Mouse (Mus musculus) ovary, adult 10 weeks (tissue): ENCODE data around the gene Sos1. TPM values are rescaled to one million over a fixed set of nuclear protein-coding genes. Genes with fewer than 3 reads are reported as not detected.

Source experiments
- polyA plus RNA-seq: library from polyadenylated mRNA; stranded (reverse); fragments of 350-450 nt; fragmentation: Illumina TruSeq; extraction: RNeasy Lipid Tissue Mini Kit (QIAGEN cat#74804); gene quantifications from one replicate; pipeline ENCODE4 v1.2.3, GENCODE M21; 2014

Sos1 gene
- polyA plus RNA-seq = 68.0 TPM

DNA sequence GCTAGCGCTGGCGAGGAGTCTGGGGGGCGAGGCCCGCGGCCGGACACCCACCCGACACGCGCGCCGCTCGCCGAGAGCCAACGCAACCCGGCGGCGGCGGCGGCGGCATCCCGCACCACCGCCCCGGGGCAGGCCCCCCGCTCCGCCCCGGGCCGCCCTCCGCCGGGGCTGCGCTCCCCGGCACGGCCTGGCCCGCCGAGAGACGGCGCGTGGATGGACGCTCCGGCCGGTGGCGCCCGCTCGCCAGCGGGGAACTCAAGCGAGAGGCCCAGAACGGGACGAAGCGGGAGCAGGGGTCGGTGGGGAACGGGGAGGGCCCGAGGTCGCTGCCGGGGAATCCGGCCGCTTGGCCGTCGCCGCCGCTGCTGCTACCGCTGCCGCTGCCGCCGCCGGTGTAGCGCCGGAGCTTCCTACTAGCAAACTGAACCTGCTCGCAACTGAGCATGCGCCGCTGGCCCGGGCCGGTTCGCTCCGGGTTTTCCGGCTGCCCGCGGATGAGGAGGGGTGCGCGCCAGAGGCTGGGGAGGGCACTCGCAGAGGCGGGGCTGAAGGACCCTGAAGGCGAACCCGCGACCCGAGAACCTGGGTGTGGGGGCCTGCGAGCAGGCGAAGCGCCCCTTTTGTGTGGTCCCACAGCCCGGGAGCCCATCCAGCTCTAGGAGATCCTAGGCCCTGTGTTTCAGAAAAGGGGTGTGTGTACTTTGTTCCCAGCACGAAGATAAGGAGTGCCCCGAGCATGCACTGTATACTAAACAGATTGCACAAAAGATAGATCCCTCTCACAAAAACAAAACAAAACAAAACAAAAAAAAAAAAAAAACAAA is at the start of gene Sos1:
Gene Sos1, minus strand, starts transcription at position 423 of the 824 bp plus-strand sequence.

DNA sequence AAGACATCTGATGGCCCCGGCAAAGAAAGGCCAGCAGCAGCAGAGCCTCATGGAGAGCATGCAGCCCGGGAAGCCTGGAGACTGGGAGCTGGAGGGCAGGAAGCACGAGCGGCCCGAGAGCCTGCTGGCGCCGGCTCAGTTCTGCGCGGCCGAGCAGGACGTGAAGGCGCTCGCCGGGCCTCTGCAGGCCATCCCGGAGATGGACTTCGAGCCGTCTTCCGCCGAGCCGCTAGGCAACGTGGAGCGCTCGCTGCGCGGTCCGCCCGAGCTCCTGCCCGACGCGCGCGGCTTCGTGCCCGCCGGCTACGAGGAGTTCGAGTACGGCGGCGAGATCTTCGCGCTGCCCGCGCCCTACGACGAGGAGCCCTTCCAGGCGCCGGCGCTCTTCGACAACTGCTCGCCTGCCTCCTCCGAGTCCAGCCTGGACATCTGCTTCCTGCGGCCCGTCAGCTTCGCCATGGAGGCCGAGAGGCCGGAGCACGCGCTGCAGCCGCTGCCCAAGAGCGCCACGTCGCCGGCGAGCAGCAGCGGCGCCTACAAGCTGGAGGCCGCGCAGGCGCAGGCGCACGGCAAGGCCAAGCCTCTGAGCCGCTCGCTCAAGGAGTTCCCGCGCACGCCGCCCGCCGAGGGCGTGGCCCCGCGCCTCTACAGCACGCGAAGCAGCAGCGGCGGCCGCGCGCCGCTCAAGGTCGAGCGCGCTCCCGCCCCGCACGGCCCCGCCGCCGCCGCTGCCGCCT is 107.1 kb downstream of the Sos1 start, which contains the start of gene Gm10190:
Gene Gm10190, minus strand, starts transcription at position 553 of the 737 bp plus-strand sequence.

Other genes with a start within 250 kb of the Sos1 start
- gene Morn2, start 190.2 kb downstream of the Sos1 start, polyA plus RNA-seq = 12.2 TPM
- gene Dhx57, start 190.0 kb downstream of the Sos1 start, polyA plus RNA-seq = 17.1 TPM
- gene Arhgef33, start 173.0 kb downstream of the Sos1 start, polyA plus RNA-seq = 1.5 TPM
- gene Gm10190, start 106.9 kb downstream of the Sos1 start, polyA plus RNA-seq = not detected
- 4.0 TPM for gene Cdkl4, start 97.4 kb upstream of the Sos1 start, polyA plus RNA-seq
- 93.8 TPM for gene Map4k3, start 248.0 kb upstream of the Sos1 start, polyA plus RNA-seq